Mouse (Mus musculus) intestine, embryonic 14.5 days (tissue): Measurements from ENCODE around the gene Cntnap5a. TPM values are rescaled to one million over a fixed set of nuclear protein-coding genes. Genes with fewer than 3 reads are reported as not detected.

Experiments used
- ATAC-seq: fragments of 200-750 bp; cut with Nextera tagmentation; replicated peaks from 2 replicates; pipeline ENCODE4 v1.8.0; 2017; ENCODE audit warnings: low read depth, moderate number of reproducible peaks, moderate TSS enrichment, moderate library complexity; ENCODE audit not compliant: low FRiP score, low TSS enrichment
- DNase-seq: peaks from one replicate; pipeline ENCODE4 v3.0.0-alpha.2; 2018; ENCODE audit warnings: low spot score
- H3K27ac ChIP-seq: fragments of 300-500 bp; sonication (generic); 2 replicates; pipeline ENCODE4 v1.5.1; 2014; ENCODE audit warnings: low read depth, mild to moderate bottlenecking, control low read depth
- H3K27me3 ChIP-seq: fragments of 300-500 bp; sonication (generic); replicated peaks from 2 replicates; pipeline ENCODE4 v1.6.1; 2014; ENCODE audit warnings: low read length, control low read depth; ENCODE audit not compliant: control insufficient read depth, insufficient read depth
- H3K36me3 ChIP-seq: fragments of 300-500 bp; sonication (generic); 2 replicates; pipeline ENCODE4 v1.6.1; 2014; ENCODE audit warnings: low read length, control low read depth; ENCODE audit not compliant: control insufficient read depth, insufficient read depth
- H3K4me1 ChIP-seq: fragments of 300-500 bp; sonication (generic); replicated peaks from 2 replicates; pipeline ENCODE4 v1.6.1; 2014; ENCODE audit warnings: low read length, control low read depth, mixed read lengths; ENCODE audit not compliant: control insufficient read depth, insufficient read depth
- H3K4me2 ChIP-seq: fragments of 300-500 bp; sonication (generic); 2 replicates; pipeline ENCODE4 v1.6.1; 2014; ENCODE audit warnings: low read length
- H3K4me3 ChIP-seq: fragments of 300-500 bp; sonication (generic); 2 replicates; pipeline ENCODE4 v1.5.1; 2014; ENCODE audit warnings: low read depth, low read length, control low read depth, mixed read lengths
- H3K9ac ChIP-seq: fragments of 300-500 bp; sonication (generic); 2 replicates; pipeline ENCODE4 v1.6.1; 2014; ENCODE audit warnings: mild to moderate bottlenecking, low read length
- H3K9me3 ChIP-seq: fragments of 300-500 bp; sonication (generic); 2 replicates; pipeline ENCODE4 v1.6.1; 2016; ENCODE audit warnings: low read length, control low read depth; ENCODE audit not compliant: control insufficient read depth
- WGBS: fragments of 180-500 bp; shearing (Covaris S2); extraction: QIAGEN DNeasy Blood & Tissue Kit; methylation state at CpG from one replicate; pipeline ENCODE4 v1.1.7; 2014; 5-methylcytosine and 5-hydroxymethylcytosine counted together
- microRNA-seq: library from miRNA; unstranded; fragments of <30 nt; microRNA quantifications from one replicate; pipeline ENCODE4, GENCODE M21; 2016
- polyA plus RNA-seq: library from polyadenylated mRNA; unstranded; fragments of >200 nt; fragmentation: Nextera tagmentation; extraction: Ambion mirVana; gene quantifications from 2 replicates; pipeline ENCODE4 v1.2.1, GENCODE M21; 2014

The Cntnap5a gene
- polyA plus RNA-seq, 1 experiment from 2014 or later, result 0.08 TPM

DNA sequence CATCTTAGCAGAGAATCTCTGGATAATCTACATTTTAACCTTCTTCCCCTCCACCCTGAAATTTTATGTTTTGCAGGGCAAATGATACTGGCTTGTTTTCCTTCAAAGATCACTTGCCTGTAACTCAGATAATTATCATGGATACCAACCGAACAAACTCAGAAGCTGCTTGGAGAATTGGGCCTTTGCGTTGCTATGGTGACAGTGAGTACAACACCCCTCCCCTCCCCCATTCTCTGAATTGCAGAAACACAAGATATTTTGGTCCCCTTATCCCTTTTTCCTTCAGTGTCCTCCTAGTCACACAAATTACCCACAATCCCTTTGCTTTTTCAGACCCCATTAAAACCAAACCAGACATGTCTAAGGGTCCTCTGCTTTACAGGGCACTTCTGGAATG is 743.8 kb downstream of the Cntnap5a start:
- no peak overlapping the region for H3K9ac ChIP-seq
- H3K4me1 ChIP-seq, result no peaks in the 10 kb centered on the region
- no peak for DNase-seq
- H3K27me3 ChIP-seq, result no peaks in the 10 kb centered on the region
- H3K9me3 ChIP-seq, result no peaks in the 10 kb centered on the region
- no peak overlapping the region for H3K4me2 ChIP-seq
- ATAC-seq, result no peak
- no peak overlapping the region for H3K27ac ChIP-seq
- H3K36me3 ChIP-seq, result no peaks in the 10 kb centered on the region
- 62% methylated on average over 2 of the region's 2 CpGs for WGBS
- H3K4me3 ChIP-seq, result no peak overlapping the region

DNA sequence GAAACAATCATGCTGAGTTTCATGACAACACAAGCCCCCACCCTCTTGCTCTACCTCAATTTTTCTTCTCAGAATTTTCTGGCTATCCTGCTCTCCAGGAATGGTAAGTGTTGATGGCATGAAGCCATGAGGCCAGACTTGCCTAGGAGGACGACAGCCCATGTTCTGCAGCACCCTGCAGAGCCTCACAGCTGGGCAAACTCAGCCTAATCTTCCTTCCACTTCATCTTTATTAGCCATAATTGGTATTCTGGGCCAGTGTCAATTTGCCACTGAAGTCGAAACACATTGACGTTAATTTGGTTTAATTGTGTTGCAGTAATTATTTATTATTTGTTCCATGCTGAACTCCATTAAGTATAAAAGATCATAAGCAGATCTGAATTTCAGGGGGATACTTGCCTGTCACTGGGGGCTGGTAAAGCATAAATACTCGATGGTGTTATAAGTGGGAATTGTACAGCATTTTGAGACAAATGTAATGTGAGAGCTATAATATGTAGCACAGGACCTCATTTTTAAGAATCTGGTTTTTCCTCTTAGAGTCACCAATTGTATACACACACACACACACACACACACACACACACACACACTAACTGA is 770.7 kb downstream of the Cntnap5a start:
- no peaks in the 10 kb centered on the region for H3K36me3 ChIP-seq
- no peak overlapping the region for H3K4me3 ChIP-seq
- H3K9ac ChIP-seq, result no peak overlapping the region
- 73% methylated on average over 4 of the region's 4 CpGs for whole genome bisulfite sequencing
- no peak overlapping the region for H3K27ac ChIP-seq
- no peak overlapping the region for H3K4me2 ChIP-seq
- no peaks in the 10 kb centered on the region for H3K9me3 ChIP-seq
- ATAC-seq (no peak), DNase-seq (no peak)
- no peaks in the 10 kb centered on the region for H3K4me1 ChIP-seq
- no peaks in the 10 kb centered on the region for H3K27me3 ChIP-seq

DNA sequence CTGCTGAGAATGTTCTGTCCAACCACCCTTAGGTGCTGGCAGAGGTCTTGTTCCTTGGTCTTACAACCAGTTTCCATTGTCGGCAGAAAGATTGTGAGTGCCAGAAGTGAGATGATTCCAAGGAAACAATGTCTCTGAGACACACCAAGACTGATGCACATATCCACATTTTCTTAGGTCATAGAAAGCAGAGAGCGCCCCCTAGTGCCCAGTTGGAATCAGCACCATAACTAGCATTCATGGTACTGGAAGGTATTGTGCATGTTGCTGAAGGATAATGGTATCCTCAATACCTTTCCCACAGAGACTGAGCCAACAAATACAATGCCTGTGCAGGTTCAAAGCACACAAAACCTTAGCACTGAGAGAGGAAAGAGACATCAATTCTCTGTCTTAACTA is 793.1 kb downstream of the Cntnap5a start:
- Histone ChIP-seq H3K9ac (no peak overlapping the region), H3K4me2 (no peak overlapping the region), H3K27ac (no peak overlapping the region), H3K4me1 (no peaks in the 10 kb centered on the region), H3K9me3 (no peaks in the 10 kb centered on the region), H3K4me3 (no peak overlapping the region), H3K36me3 (no peaks in the 10 kb centered on the region), H3K27me3 (no peaks in the 10 kb centered on the region)
- WGBS, result 37% methylated on average over 2 of the region's 2 CpGs
- DNase-seq (peak; percentile 74), ATAC-seq (no peak)

DNA sequence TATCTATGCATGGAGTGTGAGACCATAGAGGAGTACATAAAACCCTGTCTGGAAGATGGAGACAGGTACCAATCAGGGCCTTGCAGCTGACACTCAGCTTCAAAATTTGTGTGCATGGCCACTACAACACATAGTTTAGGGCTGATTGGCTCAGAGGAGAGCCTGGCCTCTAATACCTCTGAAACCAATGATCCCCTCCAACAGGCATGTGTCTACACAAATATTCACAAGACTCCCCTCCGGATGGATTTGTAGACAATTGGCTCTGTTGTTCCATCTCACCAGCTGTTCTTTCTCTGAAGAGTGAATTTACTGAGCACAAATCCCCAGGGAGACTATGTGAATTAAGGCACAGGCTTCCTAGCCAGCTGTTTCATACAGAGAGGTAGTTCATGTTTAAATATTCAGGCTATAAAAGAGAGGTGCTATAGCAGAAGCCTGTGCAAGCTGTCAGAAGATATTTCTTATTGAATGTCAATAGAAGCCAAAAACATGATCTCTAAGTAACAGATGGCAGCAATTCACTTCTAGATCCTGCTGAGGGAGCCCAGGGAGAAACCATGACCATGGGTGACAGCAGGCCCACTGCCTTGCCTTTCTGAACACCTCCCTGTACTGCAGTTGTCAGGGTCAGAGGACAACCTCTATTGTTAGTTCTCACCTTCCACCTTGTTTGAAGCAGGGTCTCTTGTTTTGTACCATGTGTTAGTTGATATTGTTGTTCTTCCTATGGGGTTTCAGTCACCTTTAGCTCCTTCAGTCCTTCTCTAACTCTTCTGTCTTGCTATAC is 804.4 kb downstream of the Cntnap5a start:
- 67% methylated on average over 1 of the region's 1 CpGs for WGBS
- no peaks in the 10 kb centered on the region for H3K4me1 ChIP-seq
- no peak overlapping the region for H3K27ac ChIP-seq
- H3K9me3 ChIP-seq, result no peaks in the 10 kb centered on the region
- no peak overlapping the region for H3K4me3 ChIP-seq
- no peaks in the 10 kb centered on the region for H3K27me3 ChIP-seq
- H3K9ac ChIP-seq, result no peak overlapping the region
- H3K36me3 ChIP-seq, result no peaks in the 10 kb centered on the region
- ATAC-seq, result no peak
- H3K4me2 ChIP-seq, result no peak overlapping the region
- DNase-seq, result no peak

DNA sequence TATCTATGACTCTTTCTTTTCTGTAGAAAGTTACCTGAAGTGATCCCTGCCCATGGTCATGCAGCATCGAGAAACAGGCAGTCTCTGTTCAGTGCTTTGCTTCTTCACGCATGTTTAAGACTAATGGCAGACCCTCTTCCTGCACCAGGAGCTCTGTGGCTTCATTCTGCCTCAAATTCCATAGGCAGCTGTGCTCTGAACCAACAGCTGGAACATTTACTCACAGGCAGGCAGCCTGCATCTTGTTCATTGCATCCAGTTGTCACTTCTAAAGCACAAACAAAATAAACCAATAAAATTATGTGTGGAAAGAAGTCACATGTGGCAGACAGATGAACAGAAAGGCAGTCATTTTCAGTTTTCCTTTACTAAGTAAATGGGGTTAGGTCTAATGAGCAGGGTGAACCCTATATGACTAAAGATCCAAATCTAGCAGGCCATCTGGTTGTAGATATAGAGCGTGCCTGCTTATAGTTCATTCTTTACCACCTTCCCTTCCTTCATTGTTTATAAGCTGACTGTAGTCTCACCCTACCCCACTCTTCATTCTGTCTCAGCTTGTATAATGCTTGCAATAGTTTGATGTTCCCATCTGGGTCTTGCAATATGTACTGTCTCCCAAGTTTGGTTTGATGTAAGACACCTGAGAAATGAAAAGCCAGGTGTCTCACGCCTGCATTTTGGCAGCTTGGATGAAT is 893.6 kb downstream of the Cntnap5a start:
- no peaks in the 10 kb centered on the region for H3K27me3 ChIP-seq
- no peaks in the 10 kb centered on the region for H3K36me3 ChIP-seq
- no peak overlapping the region for H3K9ac ChIP-seq
- ATAC-seq, result no peak
- H3K4me3 ChIP-seq, result no peak overlapping the region
- H3K4me2 ChIP-seq, result no peak overlapping the region
- DNase-seq, result no peak
- no peaks in the 10 kb centered on the region for H3K9me3 ChIP-seq
- no peaks in the 10 kb centered on the region for H3K4me1 ChIP-seq
- H3K27ac ChIP-seq, result no peak overlapping the region
- 62% methylated on average over 4 of the region's 4 CpGs for WGBS

DNA sequence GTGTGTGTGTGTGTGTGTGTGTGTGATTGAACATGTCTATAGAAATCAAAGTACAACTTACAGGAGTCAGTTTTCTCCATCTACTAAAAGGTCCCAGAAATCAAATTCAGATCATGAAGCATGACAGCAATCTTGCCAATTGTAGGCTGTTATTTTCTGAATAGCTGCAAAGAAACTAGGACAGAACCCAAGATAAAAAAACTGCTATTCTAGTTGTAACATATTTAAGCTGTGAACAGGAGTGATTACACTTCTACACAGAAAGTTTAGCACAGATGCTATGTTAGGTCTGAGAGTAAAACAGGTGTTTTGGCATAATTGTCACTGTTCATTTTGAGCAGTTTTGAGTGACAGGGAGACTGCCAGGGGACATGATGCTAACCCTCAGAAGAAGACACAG is 931.7 kb downstream of the Cntnap5a start:
- Histone ChIP-seq H3K4me1 (no peaks in the 10 kb centered on the region), H3K27me3 (no peaks in the 10 kb centered on the region), H3K4me3 (no peak overlapping the region), H3K9me3 (no peaks in the 10 kb centered on the region), H3K36me3 (no peaks in the 10 kb centered on the region), H3K9ac (no peak overlapping the region), H3K4me2 (no peak overlapping the region), H3K27ac (no peak overlapping the region)
- ATAC-seq, result no peak
- no peak for DNase-seq

Small RNAs within 50 kb of the gene (microRNA-seq; reads per million reads assigned to microRNA genes)
- not detected for gene Gm23393
